Mouse (Mus musculus) forelimb bud, embryonic 11.5 days (tissue): ENCODE data around the gene Mamdc2.

Experiments used
- DNase-seq: peaks from one replicate; pipeline ENCODE4 v3.0.0-alpha.2; 2012; ENCODE audit warnings: low read depth, low spot score

Mamdc2 gene

GRCm38 (mm10) chr19:23360536-23360935 lies 87.7 kb downstream of the Mamdc2 start:
- no peak for DNase-seq

- peak; percentile 17 for DNase-seq
These were observed 91.0 kb downstream of the Mamdc2 start for GRCm38 (mm10) chr19:23357253-23357652.

GRCm38 (mm10) chr19:23354738-23355137 lies 93.5 kb downstream of the Mamdc2 start:
- DNase-seq, result no peak

- no peak for DNase-seq
These were observed 94.3 kb downstream of the Mamdc2 start for GRCm38 (mm10) chr19:23353881-23354401.

GRCm38 (mm10) chr19:23353161-23353560 lies 95.1 kb downstream of the Mamdc2 start:
- DNase-seq, result no peak

GRCm38 (mm10) chr19:23351808-23352491 lies 96.3 kb downstream of the Mamdc2 start:
- DNase-seq, result no peak

DNA sequence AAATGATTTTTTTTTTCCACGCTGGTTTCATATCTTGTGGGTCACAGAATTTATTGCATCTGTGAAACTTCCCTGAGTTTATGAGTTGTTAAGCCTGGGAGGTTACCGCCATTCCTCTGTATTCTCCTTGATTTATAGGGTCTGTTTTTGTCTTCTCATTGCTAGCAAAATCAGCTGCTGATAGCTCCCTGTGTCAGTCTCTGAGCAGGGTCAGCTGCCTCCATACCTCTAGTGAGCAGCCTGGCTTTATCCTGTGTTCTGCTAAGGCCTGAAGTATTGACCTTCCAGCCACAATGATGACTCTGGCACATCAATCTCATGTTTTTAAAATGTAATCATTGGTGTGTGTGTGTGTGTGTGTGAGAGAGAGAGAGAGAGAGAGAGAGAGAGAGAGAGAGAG lies 98.3 kb downstream of the Mamdc2 start:
- DNase-seq, result no peak

DNA sequence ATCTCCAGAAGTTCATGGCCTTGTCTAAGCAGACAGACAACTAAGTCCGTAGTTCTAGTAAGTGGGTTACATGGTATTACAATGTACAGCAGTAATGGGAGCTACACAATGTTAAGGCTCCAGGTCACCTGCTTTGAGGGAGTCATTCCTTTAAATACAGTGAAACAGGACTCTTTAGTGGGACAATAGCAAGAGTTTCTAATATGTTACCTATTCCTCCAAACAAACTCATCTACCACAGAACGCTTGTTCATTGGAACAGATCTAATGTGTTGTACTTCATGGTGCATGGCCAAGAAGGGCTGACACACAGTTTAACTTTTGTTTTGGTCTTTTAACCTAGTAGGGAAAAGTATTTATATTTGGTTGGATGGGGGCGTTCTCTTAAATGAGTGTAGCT lies 105.5 kb downstream of the Mamdc2 start:
- DNase-seq, result no peak

GRCm38 (mm10) chr19:23332883-23333282 lies 115.4 kb downstream of the Mamdc2 start:
- DNase-seq, result peak; percentile 25

DNA sequence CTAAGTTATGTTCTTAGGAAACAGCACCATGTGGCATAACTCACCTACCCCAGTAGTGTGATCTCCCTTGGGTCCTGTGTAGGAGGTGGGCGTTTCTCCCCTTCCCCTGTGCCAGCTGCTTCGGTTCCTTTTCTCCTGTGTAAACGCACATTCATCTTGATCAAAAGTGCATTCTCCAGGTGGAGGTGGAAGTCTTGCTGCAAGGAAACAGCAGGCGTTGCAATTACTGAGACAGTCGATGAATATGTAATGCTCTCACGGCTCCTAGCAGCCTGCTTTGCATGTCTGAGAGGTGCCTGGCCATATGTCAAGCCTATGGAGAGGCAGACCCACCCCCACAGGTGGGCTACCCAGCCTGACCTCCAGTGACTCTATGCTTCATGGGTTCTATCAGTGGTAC lies 117.4 kb downstream of the Mamdc2 start:
- DNase-seq, result no peak

DNA sequence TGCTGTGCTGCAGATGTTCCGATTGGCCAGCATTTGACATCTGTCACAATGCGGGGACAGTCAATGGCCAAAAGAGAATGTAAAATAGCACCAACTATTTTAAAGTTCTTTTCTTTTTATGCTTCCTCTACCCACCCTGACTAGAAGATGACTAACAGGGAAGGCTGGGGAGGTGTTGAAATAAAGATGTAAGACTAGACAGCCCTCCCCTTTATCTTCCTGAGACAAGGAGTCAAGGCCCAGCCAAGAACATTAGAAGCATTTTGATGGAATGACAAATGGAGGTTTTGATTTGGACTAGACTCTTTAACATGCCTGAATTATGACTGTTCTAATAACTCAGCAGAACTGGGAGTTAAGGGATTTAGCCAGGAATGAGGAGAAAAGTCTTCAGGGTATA lies 118.9 kb downstream of the Mamdc2 start:
- no peak for DNase-seq

DNA sequence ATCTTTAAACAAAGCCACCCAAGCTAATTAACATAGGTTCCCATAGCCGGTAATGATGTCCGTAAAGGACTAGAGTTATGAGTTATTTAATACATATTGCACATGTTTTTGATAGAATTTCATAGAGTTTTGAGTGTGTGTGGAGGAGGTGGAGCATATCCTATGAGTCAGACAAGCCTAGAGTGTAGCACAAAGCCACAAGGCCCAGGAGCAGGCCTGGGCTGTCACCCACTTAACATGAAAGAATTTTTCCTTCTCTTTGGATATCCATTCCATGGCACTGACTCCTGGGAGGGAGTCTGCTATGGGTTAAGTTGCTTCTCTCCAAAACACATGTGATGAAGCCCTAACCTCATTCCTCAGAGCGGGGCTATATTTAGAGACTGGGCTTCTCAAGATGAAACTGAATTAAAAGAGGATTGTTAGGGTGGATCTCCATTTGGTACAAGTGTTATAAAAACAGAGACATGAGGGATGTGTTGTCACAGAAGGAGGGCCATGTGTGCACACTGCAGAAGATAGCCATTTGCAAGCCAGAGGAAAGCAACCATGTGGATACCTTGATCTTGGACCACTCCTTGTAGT lies 121.1 kb downstream of the Mamdc2 start:
- no peak for DNase-seq

GRCm38 (mm10) chr19:23323107-23323506 lies 125.1 kb downstream of the Mamdc2 start:
- DNase-seq, result no peak

- DNase-seq, result no peak
These were observed 130.3 kb downstream of the Mamdc2 start for GRCm38 (mm10) chr19:23317989-23318358.

GRCm38 (mm10) chr19:23317295-23317988 lies 130.8 kb downstream of the Mamdc2 start:
- DNase-seq, result no peak

- DNase-seq, result no peak
These were observed 131.4 kb downstream of the Mamdc2 start for GRCm38 (mm10) chr19:23316851-23317250.

- no peak for DNase-seq
These were observed 138.3 kb downstream of the Mamdc2 start for GRCm38 (mm10) chr19:23309979-23310378.

DNA sequence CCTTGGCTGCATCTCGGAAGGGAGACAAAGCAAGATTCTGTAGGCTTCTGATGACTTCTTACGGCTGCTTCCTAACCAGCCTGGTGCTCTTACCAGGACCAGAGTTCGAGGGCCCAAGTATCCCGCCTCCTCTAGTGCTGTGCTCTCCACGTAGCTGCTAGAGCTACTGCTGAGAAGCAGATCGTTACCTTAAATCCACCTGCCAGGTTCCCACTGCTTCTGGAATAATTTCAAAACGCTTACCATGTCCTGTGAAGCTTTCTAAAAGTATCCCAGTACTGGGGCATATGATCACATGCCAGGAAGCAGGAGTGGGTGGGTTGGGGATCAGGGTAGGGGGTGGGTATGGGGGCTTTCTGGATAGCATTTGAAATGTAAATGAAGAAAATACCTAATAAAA lies 141.6 kb downstream of the Mamdc2 start:
- no peak for DNase-seq

- DNase-seq, result no peak
These were observed 148.3 kb downstream of the Mamdc2 start for GRCm38 (mm10) chr19:23299987-23300386.

DNA sequence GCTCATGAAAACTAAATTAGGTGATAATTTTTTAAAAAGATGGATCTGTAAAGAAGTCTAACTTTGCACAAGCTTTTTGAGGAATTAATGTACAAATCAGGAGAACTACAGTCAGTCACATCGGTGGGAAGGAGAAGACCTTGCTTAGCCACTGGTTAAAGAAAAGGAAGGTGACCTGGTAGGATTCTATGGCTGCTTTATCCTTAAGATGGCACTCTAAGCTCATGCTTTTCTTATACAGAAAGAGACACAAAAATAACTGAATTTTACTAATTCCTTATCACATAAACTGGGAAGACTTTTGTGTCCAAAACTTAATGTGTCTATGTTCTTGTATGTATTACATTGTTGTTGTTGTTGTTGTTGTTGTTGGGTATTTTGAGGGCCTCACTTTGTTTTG lies 149.3 kb downstream of the Mamdc2 start:
- no peak for DNase-seq

- no peak for DNase-seq
These were observed 151.1 kb downstream of the Mamdc2 start for GRCm38 (mm10) chr19:23297191-23297590.

DNA sequence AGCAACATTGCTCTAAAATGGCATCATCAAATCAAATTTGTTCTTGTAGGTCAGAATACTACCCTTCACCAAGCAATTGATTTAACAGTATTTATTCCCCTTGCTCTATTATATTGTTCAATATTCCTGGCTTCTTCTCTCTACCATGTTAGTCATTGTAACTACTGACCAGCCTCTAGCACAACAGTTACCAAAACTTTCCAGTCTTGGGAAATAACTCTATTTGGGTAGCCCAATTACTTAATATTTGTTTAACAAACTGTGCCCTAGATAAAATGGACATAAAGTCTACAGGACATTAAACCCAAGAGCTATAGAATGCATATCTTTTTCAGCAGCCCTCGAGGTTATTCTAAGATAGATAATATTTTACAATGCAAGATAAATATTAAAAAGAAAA lies 159.0 kb downstream of the Mamdc2 start:
- DNase-seq, result no peak
